Mouse (Mus musculus) midbrain, embryonic 10.5 days (tissue): ENCODE data around the gene Tgfa. TPM values are rescaled to one million over a fixed set of nuclear protein-coding genes. Genes with fewer than 3 reads are reported as not detected.
A peak's percentile ranks its signal among the peaks of the same experiment; 100 is the strongest.

Experiments
- DNase-seq: peaks from one replicate; pipeline ENCODE4 v3.0.0-alpha.2; 2017; ENCODE audit warnings: low spot score
- H3K27ac ChIP-seq: fragments of 300-500 bp; sonication (generic); replicated peaks from 2 replicates; pipeline ENCODE4 v1.5.1; 2016; ENCODE audit warnings: mild to moderate bottlenecking
- H3K27me3 ChIP-seq: fragments of 300-500 bp; sonication (generic); 2 replicates; pipeline ENCODE4 v1.6.1; 2016; ENCODE audit warnings: low read depth, mild to moderate bottlenecking; ENCODE audit not compliant: poor library complexity, severe bottlenecking
- H3K36me3 ChIP-seq: fragments of 300-500 bp; sonication (generic); 2 replicates; pipeline ENCODE4 v1.6.1; 2016; ENCODE audit warnings: mild to moderate bottlenecking, moderate library complexity
- H3K4me1 ChIP-seq: fragments of 300-500 bp; sonication (generic); 2 replicates; pipeline ENCODE4 v1.6.1; 2016
- H3K4me3 ChIP-seq: fragments of 300-500 bp; sonication (generic); 2 replicates; pipeline ENCODE4 v1.5.1; 2016; ENCODE audit warnings: mild to moderate bottlenecking, moderate library complexity
- H3K9me3 ChIP-seq: fragments of 300-500 bp; sonication (generic); replicated peaks from 2 replicates; pipeline ENCODE4 v1.6.1; 2016; ENCODE audit warnings: mild to moderate bottlenecking
- WGBS: fragments of 180-500 bp; shearing (Covaris S2); methylation state at CpG from one replicate; pipeline ENCODE4 v1.1.7; 2016; 5-methylcytosine and 5-hydroxymethylcytosine counted together
- polyA plus RNA-seq: library from polyadenylated mRNA; unstranded; fragments of >200 nt; fragmentation: Nextera tagmentation; extraction: Ambion mirVana; gene quantifications from 2 replicates; pipeline ENCODE4 v1.2.1, GENCODE M21; 2016

The Tgfa gene
- polyA plus RNA-seq, 1 experiment from 2014 or later = 1.3 TPM

DNA sequence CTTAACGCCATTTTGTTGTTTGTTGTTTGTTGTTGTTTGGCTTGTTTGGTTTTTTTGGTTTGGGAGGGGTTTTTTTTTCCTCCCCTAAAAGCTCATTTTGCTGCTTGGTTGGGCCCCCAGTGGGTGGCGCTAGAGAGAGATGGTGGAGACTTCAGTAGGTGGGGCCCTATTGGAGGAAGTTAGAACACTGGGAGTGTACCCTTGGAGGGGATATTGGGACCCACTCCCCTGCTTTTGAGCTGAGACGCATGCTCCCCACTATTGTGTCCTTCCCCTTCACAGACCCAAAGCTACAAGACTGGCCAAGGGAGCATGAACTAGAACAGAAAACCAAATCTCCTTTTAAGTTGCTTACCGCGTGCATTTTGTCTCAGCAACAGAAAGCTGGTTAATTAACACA, 1.1 kb upstream of the Tgfa start:
- peaks cover 24% of the 10 kb centered on the region for H3K4me1 ChIP-seq
- H3K27me3 ChIP-seq = peaks cover 88% of the 10 kb centered on the region
- 54% methylated on average over 5 of the region's 5 CpGs for WGBS
- no peaks in the 10 kb centered on the region for H3K36me3 ChIP-seq
- H3K9me3 ChIP-seq = no peaks in the 10 kb centered on the region
- no peak overlapping the region for H3K27ac ChIP-seq
- peak; percentile 33 for DNase-seq
- no peak overlapping the region for H3K4me3 ChIP-seq

DNA sequence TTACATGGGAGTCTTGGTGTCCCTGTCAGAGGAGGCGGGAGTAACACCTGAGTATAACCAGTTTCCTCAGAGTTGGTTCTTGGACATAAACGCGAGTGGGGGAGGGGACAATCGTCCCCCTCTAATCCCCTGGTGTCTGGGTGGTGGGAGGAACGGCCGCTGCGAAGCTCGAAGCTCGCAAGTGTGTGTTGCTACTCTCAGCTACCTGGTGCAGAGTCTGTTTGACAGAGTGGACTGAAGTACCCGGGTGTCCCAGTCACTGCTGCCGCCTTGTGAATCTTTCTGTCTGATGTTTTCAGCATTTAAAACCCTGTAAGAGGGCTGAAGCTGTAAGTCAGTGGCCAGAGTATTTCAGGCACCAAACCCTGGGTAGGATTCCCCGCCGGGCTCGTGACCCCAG, 1.0 kb downstream of the Tgfa start:
- Histone ChIP-seq H3K36me3 (no peaks in the 10 kb centered on the region), H3K9me3 (no peaks in the 10 kb centered on the region), H3K27ac (no peak overlapping the region), H3K4me3 (peak overlapping the region; percentile 68), H3K4me1 (peaks cover 24% of the 10 kb centered on the region), H3K27me3 (peaks cover 79% of the 10 kb centered on the region)
- no peak for DNase-seq
- WGBS = 5% methylated on average over 14 of the region's 14 CpGs

DNA sequence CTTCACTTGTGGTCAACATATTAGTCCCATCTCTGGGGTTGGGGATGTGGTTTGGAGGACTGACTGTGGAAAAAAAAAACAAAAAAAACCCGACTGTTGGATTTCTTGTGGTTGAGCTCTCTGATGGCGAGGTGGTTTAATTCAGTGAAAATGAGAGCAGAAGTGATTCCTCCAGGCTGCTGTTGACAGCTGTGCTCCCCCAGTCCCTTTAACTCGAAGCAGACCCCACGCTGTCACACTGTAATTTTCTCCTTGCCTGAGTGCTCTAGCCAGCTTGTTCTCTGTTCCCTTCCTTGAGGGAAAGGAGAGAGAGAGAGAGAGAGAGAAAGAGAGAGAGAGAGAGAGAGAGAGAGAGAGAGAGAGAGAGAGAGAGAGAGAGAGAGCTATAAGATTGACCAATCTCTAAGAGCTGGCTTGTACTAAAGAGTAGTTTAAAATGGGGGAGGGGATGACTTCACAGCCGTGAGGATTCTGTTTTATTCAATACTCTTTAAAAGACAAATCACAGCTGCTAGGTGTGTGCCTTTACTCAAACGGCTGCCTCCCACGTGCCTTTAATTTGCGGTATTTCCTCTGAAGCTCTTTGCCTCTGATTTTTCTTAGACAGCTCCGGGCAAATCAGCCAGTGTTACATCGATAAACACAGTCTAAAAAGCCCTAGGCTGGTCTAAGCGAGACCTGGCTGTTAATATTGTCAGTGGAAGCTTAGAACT, 2.3 kb downstream of the Tgfa start:
- Histone ChIP-seq H3K27ac (no peak overlapping the region), H3K4me3 (no peak overlapping the region), H3K36me3 (no peaks in the 10 kb centered on the region), H3K27me3 (peaks cover 72% of the 10 kb centered on the region), H3K9me3 (no peaks in the 10 kb centered on the region), H3K4me1 (peaks cover 24% of the 10 kb centered on the region)
- 50% methylated on average over 11 of the region's 11 CpGs for whole genome bisulfite sequencing
- no peak for DNase-seq

DNA sequence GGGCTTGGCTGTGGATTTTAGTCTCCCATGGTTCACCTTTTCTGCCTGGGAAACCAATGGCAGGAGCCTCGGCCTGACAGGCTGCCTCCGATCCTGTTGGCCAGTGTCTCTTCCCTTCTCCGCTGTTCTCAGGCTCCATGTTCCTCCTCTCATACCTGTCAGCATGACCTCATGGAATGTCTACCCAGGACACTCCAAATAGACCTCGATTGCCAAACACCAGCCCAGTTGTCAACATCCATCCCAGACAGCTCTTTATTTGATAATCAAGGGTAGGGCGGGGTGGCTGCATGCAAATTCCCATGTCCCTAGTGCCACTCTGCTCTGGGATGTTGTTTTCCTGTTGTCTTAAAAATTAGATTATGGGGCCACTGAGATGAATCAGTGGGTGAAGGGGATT, 5.9 kb downstream of the Tgfa start:
- DNase-seq = no peak
- H3K4me3 ChIP-seq = no peak overlapping the region
- 88% methylated on average over 5 of the region's 5 CpGs for WGBS
- peaks cover 10% of the 10 kb centered on the region for H3K4me1 ChIP-seq
- H3K27ac ChIP-seq = no peak overlapping the region
- no peaks in the 10 kb centered on the region; the same call in 1 of the 2 replicates for H3K9me3 ChIP-seq
- peaks cover 36% of the 10 kb centered on the region for H3K27me3 ChIP-seq
- no peaks in the 10 kb centered on the region for H3K36me3 ChIP-seq

DNA sequence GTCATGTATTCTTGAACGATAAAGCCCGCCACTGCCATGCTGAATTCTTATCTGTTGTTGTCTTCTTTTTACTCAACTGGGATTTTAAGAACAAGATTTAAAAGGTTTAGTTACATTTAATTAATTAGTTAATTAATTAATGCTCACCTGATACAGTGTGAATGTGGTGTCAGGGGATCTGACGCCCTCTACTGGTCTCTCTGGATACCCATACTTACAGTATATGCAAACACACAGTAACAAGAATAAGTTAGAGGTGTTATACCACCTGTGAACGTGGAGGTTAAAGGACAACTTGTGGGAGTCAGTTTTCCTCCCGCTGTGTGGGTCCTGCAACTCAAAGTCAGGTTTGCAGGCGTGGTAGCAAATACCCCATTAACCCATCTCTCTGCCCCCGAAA, 8.1 kb downstream of the Tgfa start:
- no peak for DNase-seq
- no peaks in the 10 kb centered on the region for H3K4me1 ChIP-seq
- no peaks in the 10 kb centered on the region; the same call in 1 of the 2 replicates for H3K9me3 ChIP-seq
- no peaks in the 10 kb centered on the region for H3K36me3 ChIP-seq
- no peak overlapping the region for H3K27ac ChIP-seq
- no peak overlapping the region for H3K4me3 ChIP-seq
- 75% methylated on average over 7 of the region's 7 CpGs for WGBS
- H3K27me3 ChIP-seq = peaks cover 19% of the 10 kb centered on the region

DNA sequence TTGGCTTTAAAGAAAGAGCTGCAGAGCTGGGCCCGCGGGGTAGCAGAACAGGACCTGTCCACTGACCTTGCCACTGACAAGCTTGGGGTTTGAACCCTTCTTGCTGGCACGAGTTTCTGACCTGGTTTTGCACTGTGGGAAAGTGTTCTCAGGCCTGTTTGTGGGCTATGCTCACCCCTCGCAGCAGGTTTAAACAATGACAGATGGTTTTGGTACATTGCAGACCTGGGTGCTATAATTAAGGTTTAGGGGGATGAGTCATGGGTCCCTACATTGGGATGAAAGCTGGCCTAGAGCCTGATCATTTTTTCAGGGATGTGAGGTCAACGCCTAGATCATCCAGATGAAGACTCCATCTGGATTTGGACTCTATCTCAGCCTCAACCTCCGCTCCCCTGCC, 11.0 kb downstream of the Tgfa start:
- Histone ChIP-seq H3K4me1 (peaks cover 18% of the 10 kb centered on the region), H3K9me3 (no peaks in the 10 kb centered on the region; the same call in 1 of the 2 replicates)
- WGBS = 89% methylated on average over 6 of the region's 6 CpGs

DNA sequence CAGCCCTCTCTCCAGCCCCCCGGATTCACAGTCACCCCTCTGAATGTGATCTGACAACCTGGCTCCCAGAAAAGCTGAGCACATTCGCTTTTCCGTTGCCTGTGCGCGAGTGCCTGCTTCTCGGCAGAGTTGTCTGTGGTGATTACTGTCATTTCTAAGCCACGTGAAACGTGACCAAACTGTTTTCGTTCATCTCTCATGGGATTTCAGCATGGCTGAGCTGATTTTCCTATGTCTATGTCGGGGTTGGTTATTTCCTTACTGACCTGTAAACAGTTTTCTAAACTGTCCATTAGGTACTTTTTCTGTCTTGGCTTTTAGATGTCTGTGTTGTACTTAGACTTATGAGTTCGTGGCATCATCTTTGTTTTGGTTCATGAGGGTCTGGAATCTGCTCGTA, 12.0 kb downstream of the Tgfa start:
- Histone ChIP-seq H3K27ac (no peak overlapping the region), H3K36me3 (no peaks in the 10 kb centered on the region), H3K27me3 (peaks cover 19% of the 10 kb centered on the region), H3K4me1 (peaks cover 24% of the 10 kb centered on the region), H3K4me3 (no peak overlapping the region), H3K9me3 (no peaks in the 10 kb centered on the region; the same call in 1 of the 2 replicates)
- DNase-seq = no peak
- 86% methylated on average over 12 of the region's 12 CpGs for WGBS

More for the DNA sequence above, 11.0 kb downstream of the Tgfa start:
- DNase-seq = no peak
- Histone ChIP-seq H3K27me3 (peaks cover 19% of the 10 kb centered on the region), H3K36me3 (no peaks in the 10 kb centered on the region), H3K27ac (no peak overlapping the region), H3K4me3 (no peak overlapping the region)

DNA sequence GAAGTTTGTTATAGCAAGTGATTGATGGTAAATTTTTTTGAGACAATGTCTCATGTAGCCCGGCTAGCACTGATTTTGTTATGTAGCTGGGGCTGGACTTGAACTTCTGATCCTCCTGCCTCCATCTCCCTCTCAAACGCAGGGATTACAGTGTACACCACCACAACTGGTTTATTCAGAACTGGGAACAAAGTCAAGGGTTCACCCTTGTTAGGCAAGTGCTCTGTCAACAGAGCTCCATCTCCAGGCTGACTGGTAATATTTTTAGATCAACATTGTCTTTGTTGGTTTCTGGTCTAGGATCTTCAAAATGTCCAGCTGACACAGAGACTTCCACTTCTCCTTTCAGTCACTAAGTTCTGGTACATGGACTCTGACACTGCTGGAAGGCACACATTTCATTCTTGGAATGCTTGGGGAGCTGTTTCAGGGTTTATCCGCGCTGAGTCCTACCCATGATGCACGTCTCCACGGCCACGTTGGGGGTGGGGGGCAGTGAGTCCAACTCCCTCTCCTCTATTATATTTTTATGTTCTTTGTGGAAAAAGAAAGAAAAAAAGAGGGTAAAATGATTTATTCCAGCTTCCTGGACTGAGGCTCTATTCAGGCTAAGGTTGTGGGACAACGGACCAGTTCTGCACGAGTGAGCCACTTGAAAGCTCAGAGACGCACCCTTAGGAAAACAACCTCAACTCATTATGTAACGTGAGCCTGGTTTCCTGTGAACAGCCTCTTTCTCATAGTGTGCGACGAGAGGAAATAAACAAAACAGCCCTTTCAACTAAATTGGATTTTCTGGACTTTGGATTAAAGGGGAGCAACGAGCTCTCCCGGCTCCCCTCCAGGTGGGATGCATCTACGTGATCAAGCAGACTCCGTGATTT, 14.4 kb downstream of the Tgfa start:
- H3K27ac ChIP-seq = no peak overlapping the region; the same call in 1 of the 2 replicates
- no peaks in the 10 kb centered on the region; the same call in 1 of the 2 replicates for H3K9me3 ChIP-seq
- H3K36me3 ChIP-seq = no peaks in the 10 kb centered on the region
- peak overlapping the region; percentile 16; the same call in 1 of the 2 replicates for H3K4me3 ChIP-seq
- no peak for DNase-seq
- WGBS = 31% methylated on average over 17 of the region's 17 CpGs
- peaks cover 23% of the 10 kb centered on the region for H3K27me3 ChIP-seq
- H3K4me1 ChIP-seq = peaks cover 24% of the 10 kb centered on the region

DNA sequence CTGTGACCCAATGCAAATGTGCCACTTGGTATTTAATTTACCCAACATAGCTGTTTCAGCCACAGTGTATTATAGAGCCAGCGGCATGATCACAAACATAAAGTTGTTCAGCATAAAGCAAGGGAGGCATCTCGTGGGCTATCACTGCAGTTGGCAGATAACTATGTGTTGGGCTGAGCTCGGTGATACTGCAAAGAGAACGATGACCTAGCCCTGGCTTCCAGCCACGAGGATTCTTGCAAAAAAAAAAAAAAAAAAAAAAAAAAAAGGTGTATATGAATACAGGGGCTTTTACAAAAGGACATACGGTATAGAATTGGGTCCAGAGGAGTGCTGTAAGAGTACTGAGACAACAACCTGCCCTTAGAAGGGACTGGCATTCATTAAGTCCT, 15.0 kb downstream of the Tgfa start:
- WGBS = 57% methylated on average over 6 of the region's 6 CpGs

DNA sequence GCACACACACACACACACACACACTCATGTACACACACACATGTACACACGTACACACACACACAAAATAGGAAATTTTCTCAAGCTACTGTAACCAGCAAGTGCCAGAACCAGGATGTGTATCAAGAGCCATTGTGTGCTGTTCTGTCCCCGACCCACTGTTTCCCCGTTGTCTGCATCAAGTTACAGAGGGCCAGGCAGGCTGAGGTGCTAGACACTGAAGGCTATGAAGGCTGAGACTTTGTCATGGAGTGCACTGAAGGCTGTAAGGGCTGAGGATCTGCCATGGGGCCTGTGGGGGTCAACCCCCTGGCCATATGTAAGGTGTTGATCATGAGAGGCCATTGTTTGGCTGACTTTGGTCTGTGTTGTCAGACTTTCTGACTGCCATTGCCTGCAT, 15.6 kb downstream of the Tgfa start:
- DNase-seq = peak; percentile 25
- WGBS = 65% methylated on average over 3 of the region's 3 CpGs
- Histone ChIP-seq H3K9me3 (no peaks in the 10 kb centered on the region), H3K27ac (peak overlapping the region; percentile 81), H3K4me3 (no peak overlapping the region), H3K4me1 (peaks cover 24% of the 10 kb centered on the region), H3K27me3 (peaks cover 23% of the 10 kb centered on the region), H3K36me3 (no peaks in the 10 kb centered on the region)

More for the DNA sequence above, 15.0 kb downstream of the Tgfa start:
- H3K4me3 ChIP-seq = peak overlapping the region; percentile 16; the same call in 1 of the 2 replicates
- peaks cover 23% of the 10 kb centered on the region for H3K27me3 ChIP-seq
- H3K9me3 ChIP-seq = no peaks in the 10 kb centered on the region
- DNase-seq = no peak
- no peak overlapping the region for H3K27ac ChIP-seq
- peaks cover 24% of the 10 kb centered on the region for H3K4me1 ChIP-seq
- H3K36me3 ChIP-seq = no peaks in the 10 kb centered on the region

DNA sequence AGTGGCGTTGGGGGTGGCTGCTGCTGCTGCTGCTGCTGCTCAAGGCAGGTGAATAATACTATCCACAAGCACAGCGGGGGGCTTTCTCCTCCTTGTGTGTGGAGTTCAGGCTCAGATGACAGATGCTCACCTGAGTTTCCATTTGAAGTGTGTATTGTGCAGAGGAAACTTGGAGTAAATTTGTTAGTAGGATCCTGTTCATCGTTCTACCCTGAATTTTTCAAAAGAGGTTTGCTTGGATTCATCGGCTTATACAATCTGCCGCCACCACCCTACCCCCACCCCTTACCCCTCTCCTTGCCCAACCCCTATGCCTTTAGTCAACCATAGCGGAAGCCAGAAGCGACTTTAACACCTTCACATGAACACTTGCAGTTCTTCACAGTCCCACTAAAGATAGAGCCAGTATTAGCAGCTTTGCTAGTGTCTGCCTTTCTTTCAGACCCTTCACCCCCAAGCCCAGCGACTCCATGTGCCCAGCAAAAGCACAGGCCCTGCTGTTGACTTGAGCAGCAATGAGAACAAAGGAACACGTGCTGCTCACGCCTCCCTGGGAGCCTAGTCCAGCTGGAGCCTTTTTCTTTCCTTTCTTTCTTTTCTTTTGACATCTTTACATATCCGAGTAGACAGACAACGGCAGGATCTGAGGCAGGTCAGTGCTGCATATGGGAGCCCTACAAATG, 16.2 kb downstream of the Tgfa start:
- 48% methylated on average over 12 of the region's 12 CpGs for WGBS
- H3K9me3 ChIP-seq = no peaks in the 10 kb centered on the region
- H3K4me1 ChIP-seq = peaks cover 24% of the 10 kb centered on the region
- H3K4me3 ChIP-seq = no peak overlapping the region
- H3K27ac ChIP-seq = peak overlapping the region; percentile 81
- peaks cover 23% of the 10 kb centered on the region for H3K27me3 ChIP-seq
- peak; percentile 61 for DNase-seq
- H3K36me3 ChIP-seq = no peaks in the 10 kb centered on the region

DNA sequence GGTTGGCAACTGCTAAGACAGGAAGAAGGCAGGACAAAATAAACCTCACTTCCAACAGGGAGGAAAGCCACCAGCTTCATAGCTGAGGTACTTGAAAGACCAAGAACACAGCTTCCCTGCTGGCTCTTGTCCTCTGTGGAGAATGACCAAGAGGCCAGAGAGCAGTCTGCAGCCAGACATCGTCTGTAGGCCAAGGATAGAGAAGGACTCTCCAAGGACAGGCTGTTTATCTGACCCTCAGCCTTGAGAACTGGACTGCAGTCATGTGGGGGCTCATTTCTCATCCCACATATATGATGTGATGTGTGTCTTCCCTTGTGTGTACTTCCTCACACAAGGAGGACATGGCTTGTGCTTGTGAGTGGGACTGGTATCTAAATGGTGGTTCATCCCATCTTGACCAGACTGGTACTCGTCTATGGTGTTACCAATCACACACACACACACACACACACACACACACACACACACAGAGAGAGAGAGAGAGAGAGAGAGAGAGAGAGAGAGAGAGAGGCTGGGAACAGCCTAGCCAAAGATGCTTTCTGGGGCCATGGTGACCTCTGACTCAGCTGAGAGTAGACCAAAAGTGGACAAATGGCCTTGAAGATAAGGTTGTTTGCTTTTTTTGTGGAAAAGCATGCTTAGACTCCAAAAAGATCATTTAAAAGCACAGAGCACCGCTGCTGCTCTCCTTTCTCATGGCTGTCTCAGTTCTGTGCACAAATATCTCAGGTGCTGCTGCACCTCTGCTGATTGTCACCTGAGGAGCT, 18.0 kb downstream of the Tgfa start:
- WGBS = 81% methylated on average over 3 of the region's 3 CpGs
- DNase-seq = no peak
- Histone ChIP-seq H3K36me3 (no peaks in the 10 kb centered on the region), H3K27ac (no peak overlapping the region), H3K9me3 (no peaks in the 10 kb centered on the region), H3K4me1 (peaks cover 24% of the 10 kb centered on the region), H3K4me3 (no peak overlapping the region), H3K27me3 (peaks cover 19% of the 10 kb centered on the region)
